Mouse (Mus musculus) WW6 (cell line): ENCODE results near the gene Hmg20b.

Experiments used
- DNase-seq: peaks from one replicate; pipeline ENCODE4 v3.0.0-alpha.2; 2013; ENCODE audit warnings: low read depth, low spot score

Hmg20b gene

GRCm38 (mm10) chr10:81378553-81379182 is 28.4 kb upstream of the Hmg20b start:
- DNase-seq, result peak; percentile 99

- DNase-seq, result no peak
Observed at GRCm38 (mm10) chr10:81377793-81378552, 27.7 kb upstream of the Hmg20b start, which contains the start of gene Fzr1. Fzr1 (minus strand) TSS chr10:81378516.

GRCm38 (mm10) chr10:81377362-81377664 is 27.0 kb upstream of the Hmg20b start:
- no peak for DNase-seq

DNA sequence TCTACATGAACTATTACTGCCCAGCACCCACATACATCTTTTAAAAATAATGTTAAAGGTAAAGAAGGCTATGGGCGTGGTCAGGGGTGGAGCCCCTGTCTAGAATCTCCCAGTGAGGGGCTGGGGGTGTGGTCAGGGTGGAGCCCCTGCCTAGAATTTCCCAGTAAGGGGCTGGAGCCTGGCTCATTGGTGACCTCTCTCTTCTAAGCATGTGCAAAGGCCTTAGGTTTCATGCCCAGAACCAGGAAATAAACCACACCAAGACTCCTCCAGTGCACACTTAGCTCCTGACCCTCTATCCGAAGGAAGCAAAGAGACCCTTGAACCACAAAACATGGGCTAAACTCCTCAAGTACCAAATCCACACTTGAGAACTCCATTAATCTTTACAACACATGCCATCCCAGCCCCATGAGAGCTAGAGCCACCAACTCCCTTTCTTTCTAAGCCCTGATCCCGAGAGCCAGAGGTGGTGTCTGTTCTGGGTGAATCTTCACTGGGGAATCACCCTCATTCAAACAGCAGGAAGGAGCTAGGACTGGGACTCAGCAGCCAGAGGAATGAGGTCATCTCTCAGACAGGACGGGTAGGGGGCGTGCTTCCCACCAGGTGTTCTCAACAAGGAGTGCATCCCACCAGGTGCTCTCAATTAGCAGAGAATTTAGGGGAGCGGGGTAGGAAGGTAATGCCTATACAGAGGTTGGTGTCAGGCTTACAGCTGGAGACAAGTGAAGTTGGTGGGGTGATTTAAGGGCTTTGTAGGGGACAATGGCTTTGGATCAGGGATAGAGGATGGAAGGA is 26.5 kb upstream of the Hmg20b start:
- DNase-seq, result no peak

GRCm38 (mm10) chr10:81375322-81375721 is 25.0 kb upstream of the Hmg20b start:
- DNase-seq, result no peak

DNA sequence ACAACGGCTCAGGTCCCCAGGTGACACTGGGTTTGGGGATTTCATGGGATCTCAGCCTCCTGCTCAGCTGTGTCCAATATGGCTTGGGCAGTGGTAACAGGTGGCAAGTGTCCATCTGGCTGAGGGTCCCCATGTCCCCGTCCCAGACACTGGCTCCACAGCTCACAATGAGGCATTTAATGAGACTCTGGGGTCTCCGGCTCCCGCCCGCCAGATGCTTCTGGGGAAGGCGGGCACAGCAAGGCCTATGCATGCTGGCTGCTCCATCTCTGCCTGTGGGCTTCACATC is 16.9 kb upstream of the Hmg20b start:
- no peak for DNase-seq

- DNase-seq, result no peak
Observed at GRCm38 (mm10) chr10:81366477-81367206, 16.4 kb upstream of the Hmg20b start.

DNA sequence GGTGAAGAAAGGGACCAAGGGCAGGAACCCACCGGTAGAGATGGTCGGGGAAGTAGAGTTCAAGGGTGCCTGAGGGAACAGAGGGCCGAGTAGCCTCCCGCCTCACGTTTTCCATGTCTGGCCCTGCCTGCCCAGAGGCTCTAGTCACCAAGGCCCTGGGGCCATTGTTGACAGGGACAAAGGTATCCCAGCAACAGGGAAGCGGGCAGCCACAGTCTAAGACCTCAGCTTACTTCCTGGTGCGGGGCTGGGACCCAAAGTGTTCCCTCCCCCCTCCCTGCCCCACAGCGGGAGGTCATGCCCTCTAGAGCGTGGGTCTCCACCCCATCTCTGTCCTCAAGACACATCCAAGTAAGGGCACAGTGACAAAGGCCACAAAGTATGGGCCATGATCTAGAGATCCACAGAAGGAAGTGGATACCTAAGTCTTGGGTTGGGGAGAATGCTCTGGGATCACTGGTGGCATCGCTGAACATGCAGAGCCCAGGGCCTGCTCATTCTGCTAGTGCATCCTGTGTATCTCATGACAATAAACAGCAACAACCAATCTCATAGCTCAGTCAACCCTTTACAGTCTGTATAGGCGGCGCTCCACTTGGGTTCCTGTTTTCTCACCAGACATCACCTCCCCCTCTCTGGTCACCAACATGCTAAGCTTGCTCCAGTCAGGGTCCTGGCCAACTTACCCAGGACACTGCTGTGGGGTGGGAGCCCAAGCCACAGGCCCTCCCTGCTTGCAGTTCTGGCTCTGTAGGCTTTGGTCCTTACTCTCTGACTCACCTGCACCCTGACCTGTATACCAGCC is 15.6 kb upstream of the Hmg20b start, which contains the start of gene 4930404N11Rik:
TSS of gene 4930404N11Rik (minus strand) at position 145 of the 805 bp plus-strand sequence.
- no peak for DNase-seq

DNA sequence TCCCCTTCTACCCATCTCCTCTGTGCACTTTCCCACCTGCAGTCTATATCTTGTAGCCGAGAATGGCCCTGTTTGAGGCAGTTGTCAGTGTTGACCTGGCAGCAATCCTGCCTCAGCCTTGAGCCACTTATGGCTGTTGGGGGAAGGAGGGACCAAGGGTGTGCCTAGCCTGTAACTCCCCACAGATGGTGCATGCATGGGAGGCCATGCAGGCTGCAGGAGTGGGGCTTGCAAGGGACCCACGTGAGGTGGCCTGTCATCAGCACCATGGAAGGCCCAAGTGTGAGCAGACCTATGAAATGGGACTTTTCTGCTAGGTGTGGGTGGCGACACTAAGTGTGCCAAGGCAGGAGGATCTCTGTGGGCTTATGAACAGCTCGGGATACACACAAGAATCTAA is 14.8 kb upstream of the Hmg20b start:
- DNase-seq, result no peak

DNA sequence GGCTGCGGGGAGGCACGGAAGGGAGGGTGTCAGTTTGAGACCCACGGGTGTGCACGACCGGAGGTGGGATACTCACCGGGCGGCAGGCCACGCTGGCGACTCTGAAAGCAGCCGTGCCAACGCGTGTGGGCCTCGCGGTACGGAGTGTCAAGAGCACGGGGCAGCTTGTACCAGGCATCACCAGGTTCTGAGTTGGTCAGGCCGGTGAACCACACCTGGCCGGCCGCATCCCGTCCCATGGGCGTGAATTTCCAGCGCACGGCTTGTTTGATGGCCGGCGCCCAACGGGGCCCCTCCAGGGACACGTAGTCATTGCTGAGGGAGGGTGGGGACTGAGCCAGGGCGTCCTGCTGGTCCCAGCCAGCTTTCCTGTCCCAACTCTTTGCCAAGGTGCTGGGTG is 14.4 kb upstream of the Hmg20b start:
- DNase-seq, result no peak

- no peak for DNase-seq
Observed at GRCm38 (mm10) chr10:81363436-81364346, 13.4 kb upstream of the Hmg20b start.

DNA sequence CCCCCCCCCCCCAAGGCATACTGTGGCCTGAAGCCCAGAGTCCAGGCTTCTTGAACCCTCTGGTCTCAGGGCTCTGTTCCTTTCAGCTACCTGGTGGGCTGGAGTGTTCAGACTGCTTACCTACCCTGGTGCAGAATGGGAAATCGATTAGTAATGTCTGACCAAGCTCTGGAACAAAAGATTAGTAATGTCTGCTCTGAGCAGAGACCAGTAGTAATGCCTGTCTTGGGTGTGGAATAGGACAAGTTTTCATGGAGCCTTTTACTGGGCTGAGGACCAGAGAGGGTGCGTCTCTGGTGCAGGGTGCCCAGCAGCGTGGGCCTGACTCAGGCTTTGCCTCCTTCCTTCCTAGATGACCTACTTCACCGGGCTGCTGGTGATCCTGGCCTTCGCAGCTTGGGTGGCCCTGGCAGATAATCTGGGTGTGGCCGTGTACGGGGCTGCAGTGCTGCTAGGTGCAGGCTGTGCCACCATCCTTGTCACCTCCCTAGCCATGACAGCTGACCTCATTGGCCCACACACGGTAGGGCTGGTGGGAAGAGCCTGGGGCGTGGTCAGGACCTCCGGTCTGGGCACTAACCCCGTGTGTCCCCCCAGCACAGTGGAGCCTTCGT is 12.2 kb upstream of the Hmg20b start:
- no peak for DNase-seq

DNA sequence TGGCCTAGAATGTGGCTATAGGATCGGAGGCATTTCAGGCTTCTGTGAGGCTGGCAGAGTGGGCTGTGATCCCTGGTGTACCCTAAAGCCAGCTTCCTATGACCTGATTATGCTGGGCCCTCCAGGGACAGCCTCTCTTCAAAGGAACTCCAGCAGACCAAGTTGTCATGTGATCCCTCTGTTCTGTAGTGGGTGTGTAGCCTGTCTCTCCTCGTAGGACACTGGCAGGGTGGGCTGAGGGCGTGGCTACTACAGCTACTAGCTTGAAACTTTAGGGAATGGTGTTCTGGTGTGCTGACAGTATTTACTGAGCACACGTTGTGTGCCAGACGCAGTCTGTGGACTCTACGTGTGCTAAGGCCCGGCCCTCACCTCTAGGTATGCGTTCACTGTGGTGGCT is 10.4 kb upstream of the Hmg20b start:
- DNase-seq, result no peak

GRCm38 (mm10) chr10:81358841-81359240 is 8.6 kb upstream of the Hmg20b start:
- DNase-seq, result no peak

DNA sequence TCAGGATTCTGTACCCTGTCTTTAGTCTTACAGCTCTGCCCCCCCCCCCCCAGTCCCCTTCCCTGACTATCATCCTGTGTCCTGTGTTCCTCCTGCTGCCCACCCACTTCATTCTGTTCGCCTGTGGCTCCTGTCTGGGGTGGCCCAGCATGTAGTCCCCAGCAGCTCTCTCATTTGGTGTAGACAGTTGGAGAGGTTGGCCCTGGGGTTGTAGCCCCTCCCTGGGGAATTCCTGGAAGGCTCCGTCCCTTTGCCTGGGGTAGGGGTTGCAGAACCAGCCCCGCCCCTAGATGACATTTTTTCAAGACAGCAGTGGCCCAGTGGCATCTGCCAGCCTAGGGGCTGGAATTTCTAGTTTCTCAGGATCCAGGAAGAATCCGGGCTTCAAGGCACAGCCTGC is 7.9 kb upstream of the Hmg20b start:
- no peak for DNase-seq

GRCm38 (mm10) chr10:81356991-81357844 is 6.9 kb upstream of the Hmg20b start, which contains the start of gene Mfsd12:
Mfsd12 (plus strand) TSS chr10:81357491.
- no peak for DNase-seq

- no peak for DNase-seq
Observed at GRCm38 (mm10) chr10:81356352-81356990, 6.2 kb upstream of the Hmg20b start.

- no peak for DNase-seq
Observed at GRCm38 (mm10) chr10:81355533-81355932, 5.3 kb upstream of the Hmg20b start.
